In the genomic region with DNA sequence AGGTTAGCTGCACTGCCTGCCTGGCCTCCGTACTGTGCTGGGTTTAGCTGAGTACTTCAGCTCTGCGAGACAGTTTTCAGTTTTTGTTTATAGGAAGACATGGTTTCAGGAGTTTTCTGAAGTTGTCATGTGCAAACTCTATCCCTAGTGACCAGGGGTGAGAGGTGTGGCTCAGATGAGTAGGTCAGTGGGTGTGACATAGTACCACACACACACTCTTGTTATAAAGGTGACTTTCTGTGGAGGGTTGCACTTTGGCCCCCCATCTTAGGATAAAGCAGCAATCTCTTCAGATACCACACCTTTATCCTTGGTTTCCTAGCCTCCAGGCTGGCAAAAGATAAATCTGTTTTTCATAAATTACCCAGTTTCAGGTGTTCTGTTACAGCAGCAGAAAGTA, we compare ENCODE assay signal across 21 mouse cellular contexts. TPM values are rescaled to one million over a fixed set of nuclear protein-coding genes. Genes with fewer than 3 reads are reported as not detected.
DNase-seq lines count a peak whose midpoint lies in the region; ATAC-seq and TF ChIP-seq lines count a peak whose summit lies in the region.
"Had no signal": no experiment of that assay in that cellular context is flagged by ENCODE, and none has a peak within 500 bp of the region (broad histone marks: within the 10 kb centered on the region; RNA-seq: fewer than 3 reads in every experiment).

No protein-coding gene starts in this region.

- ATAC-seq in intestine, embryonic 15.5 days, result peak; percentile 72
- ATAC-seq in intestine, postnatal 0 days, result peak; percentile 78
- no peak for ATAC-seq in stomach, postnatal 0 days (ENCODE audit: low FRiP score, low TSS enrichment)
- ATAC-seq in kidney, embryonic 14.5 days (ENCODE audit: low FRiP score, low TSS enrichment), result no peak
- ATAC-seq: activated CD4-positive, CD25-positive, alpha-beta regulatory T cell, adult 4 months; CD4-positive, CD25-positive, alpha-beta regulatory T cell, adult 4 months; forebrain, embryonic 13.5 days; forebrain, embryonic 15.5 days had no signal

- TF ChIP-seq CTCF in intestine, postnatal 0 days (IDR thresholded peaks at IDR 0.05; ENCODE audit: low read depth), result no peak
- TF ChIP-seq CTCF in stomach, postnatal 0 days (IDR thresholded peaks at IDR 0.05; ENCODE audit: low read depth), result no peak

- H3K36me3 ChIP-seq in intestine, embryonic 15.5 days, result no peaks in the 10 kb centered on the region
- H3K36me3 ChIP-seq in intestine, postnatal 0 days (ENCODE audit: control insufficient read depth, insufficient read depth), result no peaks in the 10 kb centered on the region
- H3K36me3 ChIP-seq in stomach, postnatal 0 days (ENCODE audit: control insufficient read depth, insufficient read depth, low read length), result no peaks in the 10 kb centered on the region
- no peaks in the 10 kb centered on the region for H3K36me3 ChIP-seq in kidney, embryonic 14.5 days (ENCODE audit: control insufficient read depth, insufficient read depth, low read length)
- H3K36me3 ChIP-seq: embryonic facial prominence, embryonic 10.5 days; embryonic facial prominence, embryonic 12.5 days; forebrain, embryonic 15.5 days; G1E had no signal

- H3K27ac ChIP-seq in intestine, embryonic 15.5 days, result no peak overlapping the region
- H3K27ac ChIP-seq in intestine, postnatal 0 days (ENCODE audit: low read depth, low read length), result 0 out of 2 replicates have a peak overlapping the region, but pooled peaks have one; percentile 46
- peak overlapping the region; percentile 20; the same call in 1 of the 2 replicates for H3K27ac ChIP-seq in stomach, postnatal 0 days (replicated peaks)
- no peak overlapping the region for H3K27ac ChIP-seq in kidney, embryonic 14.5 days (ENCODE audit: low read depth, low read length)
- H3K27ac ChIP-seq: embryonic facial prominence, embryonic 10.5 days; embryonic facial prominence, embryonic 12.5 days; forebrain, embryonic 13.5 days; forebrain, embryonic 15.5 days had no signal

- 76% methylated on average over 2 of the region's 2 CpGs for WGBS in intestine, embryonic 15.5 days
- 58% methylated on average over 2 of the region's 2 CpGs for WGBS in intestine, postnatal 0 days
- 71% methylated on average over 2 of the region's 2 CpGs for WGBS in stomach, postnatal 0 days
- 91% methylated on average over 2 of the region's 2 CpGs for WGBS in kidney, embryonic 14.5 days

- no peak for TF ChIP-seq EP300 in stomach, postnatal 0 days (optimal IDR thresholded peaks at IDR 0.05)

- no peak overlapping the region for H3K9ac ChIP-seq in intestine, embryonic 15.5 days
- no peak overlapping the region for H3K9ac ChIP-seq in intestine, postnatal 0 days (ENCODE audit: low read depth, low read length)
- H3K9ac ChIP-seq in stomach, postnatal 0 days (ENCODE audit: low read length), result no peak overlapping the region
- H3K9ac ChIP-seq in kidney, embryonic 14.5 days (ENCODE audit: low read depth, low read length), result no peak overlapping the region
- H3K9ac ChIP-seq: embryonic facial prominence, embryonic 12.5 days; forebrain, embryonic 13.5 days; forebrain, embryonic 15.5 days had no signal

- H3K4me3 ChIP-seq in intestine, embryonic 15.5 days (replicated peaks), result no peak overlapping the region
- no peak overlapping the region for H3K4me3 ChIP-seq in intestine, postnatal 0 days (ENCODE audit: low read depth, low read length)
- no peak overlapping the region for H3K4me3 ChIP-seq in stomach, postnatal 0 days (ENCODE audit: low read depth, low read length)
- H3K4me3 ChIP-seq in kidney, embryonic 14.5 days (ENCODE audit: low read length), result no peak overlapping the region
- H3K4me3 ChIP-seq: embryonic facial prominence, embryonic 10.5 days; embryonic facial prominence, embryonic 12.5 days; forebrain, embryonic 13.5 days; forebrain, embryonic 15.5 days had no signal

- H3K4me2 ChIP-seq in intestine, embryonic 15.5 days (replicated peaks), result no peak overlapping the region
- no peak overlapping the region for H3K4me2 ChIP-seq in intestine, postnatal 0 days (replicated peaks; ENCODE audit: low read depth)
- no peak overlapping the region for H3K4me2 ChIP-seq in stomach, postnatal 0 days (replicated peaks; ENCODE audit: low read depth)
- no peak overlapping the region for H3K4me2 ChIP-seq in kidney, embryonic 14.5 days (replicated peaks; ENCODE audit: low read depth, low read length)
- H3K4me2 ChIP-seq: embryonic facial prominence, embryonic 12.5 days; forebrain, embryonic 13.5 days; forebrain, embryonic 15.5 days had no signal

- no peak for DNase-seq in stomach, postnatal 0 days (ENCODE audit: low spot score)
- DNase-seq in layer of hippocampus, adult 11-12 months (ENCODE audit: low spot score), result no peak
- DNase-seq: adrenal gland, adult 8-10 months; adrenal gland, postnatal 14 days; adrenal gland, postnatal 36 days; B cell, adult 2 months; cerebellum, adult 11-12 months; cerebellum, adult 2 months; cerebellum, adult 9-10 months had no signal

- 0 out of 2 replicates have a peak, but pooled peaks cover 7% of the 10 kb centered on the region for H3K4me1 ChIP-seq in intestine, embryonic 15.5 days (replicated peaks)
- no peaks in the 10 kb centered on the region for H3K4me1 ChIP-seq in intestine, postnatal 0 days (replicated peaks; ENCODE audit: control insufficient read depth, insufficient read depth, low read length)
- no peaks in the 10 kb centered on the region for H3K4me1 ChIP-seq in stomach, postnatal 0 days (replicated peaks; ENCODE audit: control insufficient read depth, insufficient read depth)
- no peaks in the 10 kb centered on the region for H3K4me1 ChIP-seq in kidney, embryonic 14.5 days (ENCODE audit: control insufficient read depth, insufficient read depth, low read length)
- H3K4me1 ChIP-seq: embryonic facial prominence, embryonic 12.5 days; forebrain, embryonic 13.5 days; forebrain, embryonic 15.5 days had no signal

- no peaks in the 10 kb centered on the region for H3K9me3 ChIP-seq in intestine, embryonic 15.5 days
- no peaks in the 10 kb centered on the region for H3K9me3 ChIP-seq in intestine, postnatal 0 days (ENCODE audit: control insufficient read depth)
- no peaks in the 10 kb centered on the region for H3K9me3 ChIP-seq in stomach, postnatal 0 days (ENCODE audit: control insufficient read depth, low read length)
- no peaks in the 10 kb centered on the region for H3K9me3 ChIP-seq in kidney, embryonic 14.5 days (ENCODE audit: control insufficient read depth, low read length)
- H3K9me3 ChIP-seq: embryonic facial prominence, embryonic 10.5 days; embryonic facial prominence, embryonic 12.5 days; forebrain, embryonic 13.5 days; forebrain, embryonic 15.5 days had no signal

- H3K27me3 ChIP-seq in intestine, embryonic 15.5 days (replicated peaks), result no peaks in the 10 kb centered on the region
- no peaks in the 10 kb centered on the region for H3K27me3 ChIP-seq in intestine, postnatal 0 days (replicated peaks; ENCODE audit: control insufficient read depth, insufficient read depth, low read length)
- H3K27me3 ChIP-seq in stomach, postnatal 0 days (ENCODE audit: control insufficient read depth, insufficient read depth, low read length), result no peaks in the 10 kb centered on the region
- no peaks in the 10 kb centered on the region for H3K27me3 ChIP-seq in kidney, embryonic 14.5 days (ENCODE audit: control insufficient read depth, insufficient read depth, low read length)
- H3K27me3 ChIP-seq: CH12.LX; embryonic facial prominence, embryonic 12.5 days; forebrain, embryonic 13.5 days; forebrain, embryonic 15.5 days; Patski had no signal

RNA-seq across cellular contexts. Expression of a gene that starts 19.9 kb away (rescaled TPM):
- 15.9 and 19.2 TPM in 2 replicates for polyA plus RNA-seq in intestine, embryonic 15.5 days (2015; fragmentation: Nextera tagmentation; extraction: Ambion mirVana)
- 31.9 and 32.2 TPM in 2 replicates for polyA plus RNA-seq in intestine, postnatal 0 days (2015; fragmentation: Nextera tagmentation; extraction: Ambion mirVana)
- 18.0 and 18.5 TPM in 2 replicates for polyA plus RNA-seq in stomach, postnatal 0 days (2015; fragmentation: Nextera tagmentation; extraction: Ambion mirVana)
- 6.4 and 10.9 TPM in 2 replicates for polyA plus RNA-seq in kidney, embryonic 14.5 days (2014; fragmentation: Nextera tagmentation; extraction: Ambion mirVana)
- polyA plus RNA-seq: activated CD4-positive, CD25-positive, alpha-beta regulatory T cell, adult 4 months; CD4-positive, CD25-positive, alpha-beta regulatory T cell, adult 4 months; G1E had no signal

Comparison
In these comparisons a context has a peak if more than half of its experiments do, and no peak if none do; other contexts are left out.
1. H3K27ac ChIP-seq: peak in intestine, postnatal 0 days (single experiment) and stomach, postnatal 0 days (single experiment); none in intestine, embryonic 15.5 days (single experiment) and kidney, embryonic 14.5 days (single experiment).
2. ATAC-seq: peak in intestine, embryonic 15.5 days (single experiment) and intestine, postnatal 0 days (single experiment); none in stomach, postnatal 0 days (single experiment) and kidney, embryonic 14.5 days (single experiment).